Mouse (Mus musculus): ENCODE measurements at regions not wholly inside any gene's neighbourhood (a gene's known extent, or its start where the extent isn't known, plus 50 kb on each side); places are given as distances from the start of the nearest gene placed in this dataset.

DNA sequence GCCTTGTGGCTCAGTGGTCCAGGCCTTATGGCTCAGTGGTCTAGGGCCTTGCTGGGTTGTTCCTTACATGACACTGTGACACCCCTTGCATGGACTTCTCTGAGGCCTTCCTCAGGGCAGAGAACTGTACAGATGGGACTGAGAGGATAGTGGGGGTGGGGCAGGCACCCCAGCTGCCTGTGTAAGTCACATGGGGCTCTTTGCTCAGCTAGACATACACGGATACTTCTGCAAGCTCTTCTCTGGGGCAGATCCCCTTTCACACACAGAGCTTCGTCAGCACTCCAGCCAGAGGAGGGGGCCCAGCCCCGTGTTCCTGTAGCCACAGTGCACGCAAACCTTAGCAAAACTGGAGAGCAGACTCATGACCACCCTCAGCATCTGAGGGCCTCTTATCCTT is 87.9 kb upstream of the Tpm1 start:
- no peaks in the 10 kb centered on the region for H3K9me3 ChIP-seq (ENCODE audit: control insufficient read depth, low read length)
- peak overlapping the region; percentile 37 for H3K27ac ChIP-seq (replicated peaks)
- WGBS = 32% methylated on average over 4 of the region's 4 CpGs
- no peak overlapping the region for H3K4me2 ChIP-seq (replicated peaks; ENCODE audit: low read depth)
- no peaks in the 10 kb centered on the region for H3K27me3 ChIP-seq (ENCODE audit: control insufficient read depth, insufficient read depth, low read length)
- H3K4me3 ChIP-seq (ENCODE audit: low read depth, low read length) = no peak overlapping the region
- 0 out of 2 replicates have a peak, but pooled peaks have one; percentile 9 for ATAC-seq (ENCODE audit: low FRiP score, low TSS enrichment)
- H3K4me1 ChIP-seq (replicated peaks; ENCODE audit: control insufficient read depth, insufficient read depth) = no peaks in the 10 kb centered on the region; the same call in 1 of the 2 replicates
- DNase-seq (ENCODE audit: low spot score) = no peak
- TF ChIP-seq CTCF (IDR thresholded peaks at IDR 0.05; ENCODE audit: low read depth) (no peak), EP300 (optimal IDR thresholded peaks at IDR 0.05) (no peak)
- H3K9ac ChIP-seq (ENCODE audit: low read length) = no peak overlapping the region
- no peaks in the 10 kb centered on the region for H3K36me3 ChIP-seq (ENCODE audit: control insufficient read depth, insufficient read depth, low read length)

DNA sequence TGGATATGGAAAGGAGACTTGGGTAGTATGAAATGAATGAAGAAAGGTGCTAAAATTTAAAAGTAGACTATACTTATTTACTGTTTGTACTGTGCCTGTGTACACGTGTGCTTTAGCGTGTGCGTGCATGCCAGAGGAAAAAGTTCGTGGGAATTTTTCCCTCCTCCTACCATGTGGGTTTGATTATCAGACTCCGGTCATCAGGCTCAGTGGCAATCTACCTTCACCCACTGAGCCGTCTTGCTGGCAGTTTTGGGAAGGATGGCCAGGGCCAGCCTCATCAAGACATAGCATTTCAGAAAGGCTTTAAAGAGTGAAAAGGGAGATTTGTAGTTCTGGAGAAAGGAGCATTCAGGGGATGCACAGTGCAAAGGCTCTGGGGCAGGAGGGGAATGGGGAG is 87.0 kb upstream of the Tpm1 start:
- no peak for TF ChIP-seq EP300 (optimal IDR thresholded peaks at IDR 0.05)
- no peak for TF ChIP-seq CTCF (IDR thresholded peaks at IDR 0.05; ENCODE audit: low read depth)

GRCm38 (mm10) chr9:67134378-67134777 is 85.2 kb upstream of the Tpm1 start:
- DNase-seq (ENCODE audit: low spot score) (no peak), ATAC-seq (ENCODE audit: low FRiP score, low TSS enrichment) (no peak)
- H3K4me1 ChIP-seq (replicated peaks; ENCODE audit: control insufficient read depth, insufficient read depth) = no peaks in the 10 kb centered on the region; the same call in 1 of the 2 replicates
- 69% methylated on average over 6 of the region's 6 CpGs for WGBS
- H3K9me3 ChIP-seq (ENCODE audit: control insufficient read depth, low read length) = no peaks in the 10 kb centered on the region
- H3K27ac ChIP-seq (replicated peaks) = no peak overlapping the region
- no peak overlapping the region for H3K9ac ChIP-seq (ENCODE audit: low read length)
- no peaks in the 10 kb centered on the region for H3K36me3 ChIP-seq (ENCODE audit: control insufficient read depth, insufficient read depth, low read length)
- H3K4me3 ChIP-seq (ENCODE audit: low read depth, low read length) = no peak overlapping the region
- no peaks in the 10 kb centered on the region for H3K27me3 ChIP-seq (ENCODE audit: control insufficient read depth, insufficient read depth, low read length)
- TF ChIP-seq EP300 (optimal IDR thresholded peaks at IDR 0.05) (no peak), CTCF (IDR thresholded peaks at IDR 0.05; ENCODE audit: low read depth) (peak; percentile 50)
- H3K4me2 ChIP-seq (replicated peaks; ENCODE audit: low read depth) = no peak overlapping the region

More for the DNA sequence above, 87.0 kb upstream of the Tpm1 start:
- DNase-seq (ENCODE audit: low spot score) (no peak), ATAC-seq (ENCODE audit: low FRiP score, low TSS enrichment) (no peak)
- no peak overlapping the region for H3K9ac ChIP-seq (ENCODE audit: low read length)
- WGBS = 86% methylated on average over 6 of the region's 6 CpGs
- no peaks in the 10 kb centered on the region for H3K9me3 ChIP-seq (ENCODE audit: control insufficient read depth, low read length)
- no peaks in the 10 kb centered on the region for H3K36me3 ChIP-seq (ENCODE audit: control insufficient read depth, insufficient read depth, low read length)
- H3K4me2 ChIP-seq (replicated peaks; ENCODE audit: low read depth) = no peak overlapping the region
- no peak overlapping the region for H3K4me3 ChIP-seq (ENCODE audit: low read depth, low read length)
- no peaks in the 10 kb centered on the region for H3K27me3 ChIP-seq (ENCODE audit: control insufficient read depth, insufficient read depth, low read length)
- H3K27ac ChIP-seq (replicated peaks) = no peak overlapping the region
- no peaks in the 10 kb centered on the region; the same call in 1 of the 2 replicates for H3K4me1 ChIP-seq (replicated peaks; ENCODE audit: control insufficient read depth, insufficient read depth)

DNA sequence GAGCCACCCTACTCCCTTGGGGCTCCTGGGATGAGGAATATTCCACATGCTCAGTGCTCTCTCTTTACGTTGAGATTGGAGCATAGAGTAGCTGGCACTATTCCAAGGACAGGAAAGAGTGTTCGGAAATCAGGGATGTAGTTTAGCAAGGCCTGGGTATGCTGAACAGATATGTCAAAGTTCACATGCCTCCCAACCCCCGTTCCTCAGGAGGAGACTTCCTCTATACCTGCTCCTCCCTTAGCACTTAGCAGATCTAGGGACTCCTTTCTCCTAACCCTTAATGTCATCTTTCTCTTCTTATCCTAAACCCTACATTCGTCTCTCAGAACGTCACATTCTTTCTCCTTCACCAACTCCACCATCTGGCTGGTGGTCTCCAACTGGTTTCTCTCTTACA is 83.2 kb upstream of the Tpm1 start:
- Histone ChIP-seq H3K4me2 (replicated peaks; ENCODE audit: low read depth) (no peak overlapping the region), H3K27ac (replicated peaks) (no peak overlapping the region), H3K9me3 (ENCODE audit: control insufficient read depth, low read length) (no peaks in the 10 kb centered on the region), H3K4me1 (replicated peaks; ENCODE audit: control insufficient read depth, insufficient read depth) (no peaks in the 10 kb centered on the region; the same call in 1 of the 2 replicates), H3K4me3 (ENCODE audit: low read depth, low read length) (no peak overlapping the region), H3K9ac (ENCODE audit: low read length) (no peak overlapping the region), H3K27me3 (ENCODE audit: control insufficient read depth, insufficient read depth, low read length) (no peaks in the 10 kb centered on the region), H3K36me3 (ENCODE audit: control insufficient read depth, insufficient read depth, low read length) (no peaks in the 10 kb centered on the region)
- 54% methylated on average over 5 of the region's 5 CpGs for WGBS
- no peak for ATAC-seq (ENCODE audit: low FRiP score, low TSS enrichment)
- no peak for DNase-seq (ENCODE audit: low spot score)
- TF ChIP-seq CTCF (IDR thresholded peaks at IDR 0.05; ENCODE audit: low read depth) (no peak), EP300 (optimal IDR thresholded peaks at IDR 0.05) (no peak)

DNA sequence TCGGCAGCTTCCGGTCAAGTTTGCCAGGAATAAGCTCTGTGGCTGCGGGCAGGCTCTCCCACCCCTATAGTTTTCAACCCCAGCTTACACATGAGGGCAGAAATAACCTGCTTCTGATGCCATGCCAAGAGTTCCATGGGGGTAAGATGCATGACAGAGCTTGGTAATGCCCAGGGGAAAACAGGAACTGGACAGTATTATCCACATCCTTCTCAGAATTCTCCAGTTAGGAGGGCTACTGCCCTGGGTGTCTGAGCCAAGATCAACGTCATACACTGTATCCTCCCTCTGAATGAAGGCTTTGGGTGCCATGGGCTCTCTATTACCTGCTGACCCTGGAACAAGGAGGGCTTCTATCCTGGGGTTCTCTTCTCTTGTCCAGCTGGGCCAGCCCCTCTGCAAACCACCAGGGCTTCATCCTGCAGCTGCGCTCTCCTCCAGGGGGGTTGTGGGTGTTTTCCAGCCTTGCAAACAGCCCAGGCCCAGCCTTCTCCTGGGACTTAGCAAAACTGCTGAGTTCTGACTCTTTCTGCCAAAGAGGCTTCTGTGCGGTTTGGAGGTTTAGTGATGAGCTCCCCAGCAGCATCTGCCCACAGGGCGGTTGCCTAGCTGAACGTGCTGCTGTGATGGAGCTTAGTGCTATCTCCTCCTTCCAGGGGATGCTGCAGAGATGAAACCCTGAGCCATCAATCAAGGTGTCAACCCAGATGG is 81.7 kb upstream of the Tpm1 start:
- H3K27ac ChIP-seq (replicated peaks) = no peak overlapping the region
- no peaks in the 10 kb centered on the region for H3K27me3 ChIP-seq (ENCODE audit: control insufficient read depth, insufficient read depth, low read length)
- no peak for ATAC-seq (ENCODE audit: low FRiP score, low TSS enrichment)
- no peak for DNase-seq (ENCODE audit: low spot score)
- no peaks in the 10 kb centered on the region for H3K9me3 ChIP-seq (ENCODE audit: control insufficient read depth, low read length)
- H3K36me3 ChIP-seq (ENCODE audit: control insufficient read depth, insufficient read depth, low read length) = no peaks in the 10 kb centered on the region
- WGBS = 65% methylated on average over 8 of the region's 8 CpGs
- H3K4me2 ChIP-seq (replicated peaks; ENCODE audit: low read depth) = no peak overlapping the region
- TF ChIP-seq CTCF (IDR thresholded peaks at IDR 0.05; ENCODE audit: low read depth) (no peak), EP300 (optimal IDR thresholded peaks at IDR 0.05) (no peak)
- H3K9ac ChIP-seq (ENCODE audit: low read length) = no peak overlapping the region
- no peaks in the 10 kb centered on the region for H3K4me1 ChIP-seq (replicated peaks; ENCODE audit: control insufficient read depth, insufficient read depth)
- H3K4me3 ChIP-seq (ENCODE audit: low read depth, low read length) = no peak overlapping the region

DNA sequence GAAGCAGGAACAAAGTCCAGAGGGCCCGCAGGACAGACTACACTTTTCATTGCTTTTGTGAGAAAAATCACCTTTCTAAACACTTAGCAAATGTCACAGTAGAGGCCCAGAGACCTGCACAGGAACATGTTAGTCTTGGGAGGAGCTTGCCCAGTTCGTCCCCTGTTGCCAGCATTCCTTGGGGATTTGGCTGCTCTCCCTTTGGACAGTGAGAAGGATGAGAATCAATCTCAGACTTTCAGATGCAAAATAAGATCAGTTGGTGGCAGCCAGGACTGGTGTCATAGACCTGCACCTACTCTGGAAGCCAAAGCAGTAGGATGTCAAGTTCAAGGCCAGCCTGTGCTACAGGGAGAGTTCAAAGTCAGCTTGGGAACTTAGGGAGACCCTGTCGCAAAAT is 80.7 kb upstream of the Tpm1 start:
- H3K4me1 ChIP-seq (replicated peaks; ENCODE audit: control insufficient read depth, insufficient read depth) = no peaks in the 10 kb centered on the region
- H3K4me3 ChIP-seq (ENCODE audit: low read depth, low read length) = no peak overlapping the region
- H3K36me3 ChIP-seq (ENCODE audit: control insufficient read depth, insufficient read depth, low read length) = no peaks in the 10 kb centered on the region
- H3K27me3 ChIP-seq (ENCODE audit: control insufficient read depth, insufficient read depth, low read length) = no peaks in the 10 kb centered on the region
- H3K9me3 ChIP-seq (ENCODE audit: control insufficient read depth, low read length) = no peaks in the 10 kb centered on the region
- TF ChIP-seq CTCF (IDR thresholded peaks at IDR 0.05; ENCODE audit: low read depth) (no peak), EP300 (optimal IDR thresholded peaks at IDR 0.05) (no peak)
- ATAC-seq (ENCODE audit: low FRiP score, low TSS enrichment) (no peak), DNase-seq (ENCODE audit: low spot score) (no peak)
- 71% methylated on average over 3 of the region's 3 CpGs for WGBS
- H3K4me2 ChIP-seq (replicated peaks; ENCODE audit: low read depth) = no peak overlapping the region
- no peak overlapping the region for H3K27ac ChIP-seq (replicated peaks)
- H3K9ac ChIP-seq (ENCODE audit: low read length) = no peak overlapping the region

Measured in stomach, postnatal 0 days (tissue).